Mouse (Mus musculus) midbrain, embryonic 16.5 days (tissue): Measurements from ENCODE around the gene Olfr328. TPM values are rescaled to one million over a fixed set of nuclear protein-coding genes. Genes with fewer than 3 reads are reported as not detected.

Experiments used
- ATAC-seq: fragments of 200-750 bp; cut with Nextera tagmentation; 2 replicates; pipeline ENCODE4 v1.8.0; 2017; ENCODE audit warnings: moderate TSS enrichment
- H3K27ac ChIP-seq: fragments of 300-500 bp; sonication (generic); 2 replicates; pipeline ENCODE4 v1.5.1; 2014; ENCODE audit warnings: mild to moderate bottlenecking, low read length, mixed read lengths
- H3K27me3 ChIP-seq: fragments of 300-500 bp; sonication (generic); 2 replicates; pipeline ENCODE4 v1.6.1; 2014; ENCODE audit warnings: low read depth, low read length, mixed read lengths; ENCODE audit not compliant: control insufficient read depth, insufficient read depth
- H3K36me3 ChIP-seq: fragments of 300-500 bp; sonication (generic); 2 replicates; pipeline ENCODE4 v1.6.1; 2014; ENCODE audit warnings: mild to moderate bottlenecking, low read length, moderate library complexity, mixed read lengths; ENCODE audit not compliant: control insufficient read depth, insufficient read depth
- H3K4me1 ChIP-seq: fragments of 300-500 bp; sonication (generic); 2 replicates; pipeline ENCODE4 v1.6.1; 2014; ENCODE audit warnings: mild to moderate bottlenecking, low read length, mixed read lengths; ENCODE audit not compliant: control insufficient read depth, insufficient read depth
- H3K4me2 ChIP-seq: fragments of 300-500 bp; sonication (generic); 2 replicates; pipeline ENCODE4 v1.6.1; 2014; ENCODE audit warnings: mild to moderate bottlenecking, low read length, mixed read lengths
- H3K4me3 ChIP-seq: fragments of 300-500 bp; sonication (generic); 2 replicates; pipeline ENCODE4 v1.5.1; 2014; ENCODE audit warnings: low read depth, mild to moderate bottlenecking, low read length, moderate library complexity, mixed read lengths
- H3K9ac ChIP-seq: fragments of 300-500 bp; sonication (generic); 2 replicates; pipeline ENCODE4 v1.6.1; 2014; ENCODE audit warnings: low read depth, low read length, mixed read lengths
- H3K9me3 ChIP-seq: fragments of 300-500 bp; sonication (generic); replicated peaks from 2 replicates; pipeline ENCODE4 v1.6.1; 2014; ENCODE audit warnings: mild to moderate bottlenecking, low read length, mixed read lengths; ENCODE audit not compliant: control insufficient read depth, poor library complexity, severe bottlenecking
- WGBS: fragments of 180-500 bp; shearing (Covaris S2); extraction: QIAGEN DNeasy Blood & Tissue Kit; methylation state at CpG from one replicate; pipeline ENCODE4 v1.1.7; 2014; 5-methylcytosine and 5-hydroxymethylcytosine counted together
- polyA plus RNA-seq: library from polyadenylated mRNA; unstranded; fragments of >200 nt; fragmentation: Nextera tagmentation; extraction: Ambion mirVana; gene quantifications from 2 replicates; pipeline ENCODE4 v1.2.1, GENCODE M21; 2015

Gene Olfr328
- polyA plus RNA-seq, result 0.07 TPM in 1 of 2 replicates, not detected in the other

- 88% methylated on average over 1 of the region's 1 CpGs for WGBS
- ATAC-seq, result no peak
- Histone ChIP-seq H3K27me3 (no peaks in the 10 kb centered on the region), H3K27ac (no peak within 1 kb of the TSS), H3K9ac (no peak within 1 kb of the TSS), H3K4me2 (no peak within 1 kb of the TSS), H3K36me3 (no peaks in the 10 kb centered on the region), H3K4me3 (no peak within 1 kb of the TSS), H3K9me3 (no peaks in the 10 kb centered on the region), H3K4me1 (no peaks in the 10 kb centered on the region)
These were observed at the start of gene Olfr328 for GRCm38 (mm10) chr11:58555536-58555935. Gene Olfr328, minus strand, starts transcription at chr11:58555636.

GRCm38 (mm10) chr11:58605228-58605627 lies 49.8 kb upstream of the Olfr328 start:
- no peak overlapping the region for H3K4me3 ChIP-seq
- no peaks in the 10 kb centered on the region for H3K36me3 ChIP-seq
- no peak for ATAC-seq
- H3K9me3 ChIP-seq, result no peaks in the 10 kb centered on the region
- WGBS, result 89% methylated on average over 3 of the region's 3 CpGs
- no peak overlapping the region for H3K27ac ChIP-seq
- H3K4me2 ChIP-seq, result no peak overlapping the region
- no peaks in the 10 kb centered on the region for H3K27me3 ChIP-seq
- H3K4me1 ChIP-seq, result no peaks in the 10 kb centered on the region
- no peak overlapping the region for H3K9ac ChIP-seq

- Histone ChIP-seq H3K9ac (no peak overlapping the region), H3K4me3 (no peak overlapping the region), H3K27ac (no peak overlapping the region), H3K36me3 (no peaks in the 10 kb centered on the region), H3K4me2 (no peak overlapping the region), H3K27me3 (no peaks in the 10 kb centered on the region), H3K9me3 (no peaks in the 10 kb centered on the region), H3K4me1 (no peaks in the 10 kb centered on the region)
- 65% methylated on average over 2 of the region's 2 CpGs for WGBS
- no peak for ATAC-seq
These were observed 49.3 kb upstream of the Olfr328 start for GRCm38 (mm10) chr11:58604688-58605087.

DNA sequence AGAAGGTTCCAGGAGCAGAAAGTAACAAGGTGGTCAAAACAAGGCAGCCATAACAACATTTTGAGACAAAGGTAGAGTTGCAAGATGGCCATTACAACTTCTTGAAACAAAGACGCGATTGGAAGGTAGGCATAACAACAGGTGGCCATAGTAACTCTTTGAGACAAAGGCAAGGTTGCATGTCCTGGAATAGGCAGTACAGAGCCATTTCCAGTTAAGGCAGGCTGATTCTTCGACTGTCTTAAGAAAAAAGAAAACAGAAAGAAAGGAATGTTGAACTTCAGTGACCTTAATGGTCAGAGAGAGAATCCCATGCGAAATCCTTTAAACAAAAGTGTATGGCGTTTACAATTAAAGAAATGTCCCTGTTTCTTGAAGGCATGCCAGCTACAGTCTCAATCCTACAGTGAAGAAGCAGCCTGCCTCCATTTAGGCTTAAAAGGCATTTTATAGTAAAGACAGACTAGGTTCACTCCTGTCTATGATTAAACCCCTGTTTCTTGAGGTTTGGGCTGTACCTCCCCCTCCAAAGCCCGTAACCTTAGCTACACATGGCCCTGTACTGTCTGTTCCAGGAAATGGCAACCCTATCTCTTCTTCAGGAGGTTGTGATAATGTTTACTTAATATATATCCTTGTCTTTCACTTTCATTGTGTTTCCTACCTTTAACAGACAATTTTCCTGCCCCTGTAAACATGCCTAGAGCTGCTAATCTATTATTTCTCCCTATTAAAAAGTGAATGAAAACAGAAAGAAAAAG lies 47.5 kb upstream of the Olfr328 start:
- Histone ChIP-seq H3K27ac (no peak overlapping the region), H3K9me3 (no peaks in the 10 kb centered on the region), H3K9ac (no peak overlapping the region), H3K36me3 (no peaks in the 10 kb centered on the region), H3K4me1 (no peaks in the 10 kb centered on the region), H3K4me2 (no peak overlapping the region), H3K27me3 (no peaks in the 10 kb centered on the region), H3K4me3 (no peak overlapping the region)
- no peak for ATAC-seq
- WGBS, result 83% methylated on average over 6 of the region's 6 CpGs

DNA sequence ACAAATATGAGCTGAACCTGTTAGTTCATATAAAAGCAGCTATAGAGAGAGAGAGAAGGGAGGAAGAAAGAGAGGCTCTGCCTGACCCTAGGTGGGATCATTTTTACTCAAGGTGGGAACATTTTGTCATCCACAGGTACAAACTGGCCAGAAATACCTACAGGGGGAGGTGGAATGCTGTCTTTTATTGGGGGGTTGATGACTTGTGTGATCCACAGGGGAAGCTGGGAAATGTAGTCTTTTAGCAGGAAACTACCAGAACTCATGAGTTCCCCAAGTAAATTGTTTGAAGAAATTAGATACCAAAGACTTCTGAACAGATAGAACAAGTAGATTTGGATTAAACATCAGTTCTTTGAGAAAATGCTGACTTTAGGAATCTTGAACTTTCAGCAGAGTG lies 46.6 kb upstream of the Olfr328 start:
- no peaks in the 10 kb centered on the region for H3K4me1 ChIP-seq
- H3K9ac ChIP-seq, result no peak overlapping the region
- no peak overlapping the region for H3K4me2 ChIP-seq
- no peak overlapping the region for H3K4me3 ChIP-seq
- ATAC-seq, result no peak
- no peaks in the 10 kb centered on the region for H3K27me3 ChIP-seq
- H3K27ac ChIP-seq, result no peak overlapping the region
- H3K9me3 ChIP-seq, result no peaks in the 10 kb centered on the region
- H3K36me3 ChIP-seq, result no peaks in the 10 kb centered on the region

GRCm38 (mm10) chr11:58597837-58598236 lies 42.4 kb upstream of the Olfr328 start:
- Histone ChIP-seq H3K27me3 (no peaks in the 10 kb centered on the region), H3K4me3 (no peak overlapping the region), H3K36me3 (no peaks in the 10 kb centered on the region), H3K9ac (no peak overlapping the region), H3K4me2 (no peak overlapping the region), H3K4me1 (no peaks in the 10 kb centered on the region), H3K27ac (no peak overlapping the region), H3K9me3 (no peaks in the 10 kb centered on the region)
- WGBS, result 88% methylated on average over 13 of the region's 13 CpGs
- ATAC-seq, result no peak

GRCm38 (mm10) chr11:58594814-58595213 lies 39.4 kb upstream of the Olfr328 start, which contains the start of gene Olfr324:
Gene Olfr324, plus strand, starts transcription at chr11:58595114.
- WGBS, result 86% methylated on average over 6 of the region's 6 CpGs
- no peak for ATAC-seq
- no peaks in the 10 kb centered on the region for H3K36me3 ChIP-seq

GRCm38 (mm10) chr11:58588620-58589250 lies 33.3 kb upstream of the Olfr328 start:
- H3K4me2 ChIP-seq, result no peak overlapping the region
- WGBS, result 60% methylated on average over 3 of the region's 3 CpGs
- no peaks in the 10 kb centered on the region for H3K27me3 ChIP-seq
- no peak overlapping the region for H3K4me3 ChIP-seq
- no peak overlapping the region for H3K9ac ChIP-seq
- H3K9me3 ChIP-seq, result no peaks in the 10 kb centered on the region
- no peak overlapping the region for H3K27ac ChIP-seq
- ATAC-seq, result no peak
- H3K36me3 ChIP-seq, result no peaks in the 10 kb centered on the region
- no peaks in the 10 kb centered on the region for H3K4me1 ChIP-seq

More at GRCm38 (mm10) chr11:58594814-58595213, 39.4 kb upstream of the Olfr328 start, which contains the start of gene Olfr324:
- H3K27me3 ChIP-seq, result no peaks in the 10 kb centered on the region
- no peaks in the 10 kb centered on the region for H3K9me3 ChIP-seq
- H3K4me3 ChIP-seq, result no peak within 1 kb of the TSS
- no peak within 1 kb of the TSS for H3K27ac ChIP-seq
- no peak within 1 kb of the TSS for H3K4me2 ChIP-seq
- no peaks in the 10 kb centered on the region for H3K4me1 ChIP-seq
- no peak within 1 kb of the TSS for H3K9ac ChIP-seq

GRCm38 (mm10) chr11:58587898-58588348 lies 32.5 kb upstream of the Olfr328 start:
- Histone ChIP-seq H3K4me3 (no peak overlapping the region), H3K4me1 (no peaks in the 10 kb centered on the region), H3K4me2 (no peak overlapping the region), H3K9ac (no peak overlapping the region), H3K36me3 (no peaks in the 10 kb centered on the region), H3K9me3 (no peaks in the 10 kb centered on the region), H3K27ac (no peak overlapping the region), H3K27me3 (no peaks in the 10 kb centered on the region)
- 70% methylated on average over 7 of the region's 7 CpGs for WGBS
- ATAC-seq, result no peak
